Mouse (Mus musculus): ENCODE results near the gene Pde10a. TPM values are rescaled to one million over a fixed set of nuclear protein-coding genes. Genes with fewer than 3 reads are reported as not detected.

The Pde10a gene
- polyA plus RNA-seq, 1 experiment = 0.34 TPM

GRCm38 (mm10) chr17:8493461-8493860 lies 31.7 kb upstream of the Pde10a start:
- Histone ChIP-seq H3K27me3 (ENCODE audit: control insufficient read depth, insufficient read depth, insufficient read length) (no peaks in the 10 kb centered on the region), H3K4me3 (no peak overlapping the region), H3ac (ENCODE audit: control insufficient read depth, insufficient read length) (no peak overlapping the region), H3K79me2 (ENCODE audit: control insufficient read depth, insufficient read depth) (no peaks in the 10 kb centered on the region), H3K4me2 (ENCODE audit: low read depth) (no peak overlapping the region), H3K36me3 (ENCODE audit: control insufficient read depth, insufficient read depth) (no peaks in the 10 kb centered on the region)
- no peak for TF ChIP-seq MAX (IDR thresholded peaks at IDR 0.05; ENCODE audit: low read depth)
- TF ChIP-seq TCF12 (IDR thresholded peaks at IDR 0.05; ENCODE audit: insufficient read depth, poor library complexity, severe bottlenecking) = no peak
- no peak for TF ChIP-seq MYOG (IDR thresholded peaks at IDR 0.05; ENCODE audit: control insufficient read depth in 1 of 3, insufficient read depth in 1 of 3, insufficient read length in 2 of 3, low read depth in 2 of 3)
- no peak for TF ChIP-seq REST (IDR thresholded peaks at IDR 0.05; ENCODE audit: insufficient read depth, insufficient read length)
- TF ChIP-seq USF1 (IDR thresholded peaks at IDR 0.05; ENCODE audit: low read depth) = no peak
- no peak for TF ChIP-seq SRF (IDR thresholded peaks at IDR 0.05; ENCODE audit: control insufficient read depth, insufficient read length, low read depth)
- no peak for TF ChIP-seq POLR2AphosphoS2 (IDR thresholded peaks at IDR 0.05; ENCODE audit: insufficient read length, low read depth)
- no peak for TF ChIP-seq POLR2A (IDR thresholded peaks at IDR 0.05; ENCODE audit: insufficient read length, low read depth)
- no peak for TF ChIP-seq CEBPB (IDR thresholded peaks at IDR 0.05; ENCODE audit: insufficient read depth, poor library complexity, severe bottlenecking)
- no peak for TF ChIP-seq E2F4 (IDR thresholded peaks at IDR 0.05; ENCODE audit: insufficient read depth)
- TF ChIP-seq MYOD1 (IDR thresholded peaks at IDR 0.05; ENCODE audit: control insufficient read depth in 1 of 3, insufficient read length in 2 of 3, low read depth in 2 of 3) = no peak
- no peak for TF ChIP-seq TCF3 (IDR thresholded peaks at IDR 0.05; ENCODE audit: insufficient read length, low read depth)

- no peaks in the 10 kb centered on the region for H3K27me3 ChIP-seq (ENCODE audit: control insufficient read depth, insufficient read depth, insufficient read length)
- no peaks in the 10 kb centered on the region for H3K36me3 ChIP-seq (ENCODE audit: control insufficient read depth, insufficient read depth)
- H3K4me3 ChIP-seq = no peak overlapping the region
- no peak overlapping the region for H3K4me2 ChIP-seq (ENCODE audit: low read depth)
- H3ac ChIP-seq (ENCODE audit: control insufficient read depth, insufficient read length) = no peak overlapping the region
- no peaks in the 10 kb centered on the region for H3K79me2 ChIP-seq (ENCODE audit: control insufficient read depth, insufficient read depth)
- TF ChIP-seq MYOD1 (IDR thresholded peaks at IDR 0.05; ENCODE audit: control insufficient read depth in 1 of 3, insufficient read length in 2 of 3, low read depth in 2 of 3) (no peak), USF1 (IDR thresholded peaks at IDR 0.05; ENCODE audit: low read depth) (no peak), POLR2AphosphoS2 (IDR thresholded peaks at IDR 0.05; ENCODE audit: insufficient read length, low read depth) (no peak), E2F4 (IDR thresholded peaks at IDR 0.05; ENCODE audit: insufficient read depth) (no peak), MAX (IDR thresholded peaks at IDR 0.05; ENCODE audit: low read depth) (no peak), MYOG (IDR thresholded peaks at IDR 0.05; ENCODE audit: control insufficient read depth in 1 of 3, insufficient read depth in 1 of 3, insufficient read length in 2 of 3, low read depth in 2 of 3) (no peak), POLR2A (IDR thresholded peaks at IDR 0.05; ENCODE audit: insufficient read length, low read depth) (no peak)
These were observed 27.0 kb upstream of the Pde10a start for GRCm38 (mm10) chr17:8498151-8498550.

DNA sequence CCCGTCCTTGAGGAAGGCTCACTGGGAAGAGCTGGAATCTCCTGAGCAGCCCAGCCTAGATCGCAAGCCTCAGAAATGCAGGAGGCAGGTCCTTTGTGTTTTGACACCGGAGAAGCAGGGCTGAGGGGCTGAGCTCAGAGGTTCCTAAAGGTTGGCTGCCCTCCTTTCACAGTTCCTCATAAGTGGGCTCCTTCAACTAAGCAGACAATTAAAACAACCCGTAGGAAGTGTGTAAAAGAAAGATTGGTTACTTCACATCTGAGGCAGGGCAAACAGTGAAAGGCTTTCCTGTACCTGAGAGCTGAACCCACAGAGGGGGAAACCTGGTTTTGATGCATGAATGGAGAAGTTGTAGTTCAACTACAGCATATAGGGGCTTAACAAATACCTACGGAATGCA lies 26.5 kb upstream of the Pde10a start:
- no peaks in the 10 kb centered on the region for H3K36me3 ChIP-seq (ENCODE audit: control insufficient read depth, insufficient read depth)

GRCm38 (mm10) chr17:8499564-8500117 lies 25.5 kb upstream of the Pde10a start:
- H3K4me2 ChIP-seq (ENCODE audit: low read depth) = no peak overlapping the region
- H3ac ChIP-seq (ENCODE audit: control insufficient read depth, insufficient read length) = no peak overlapping the region
- TF ChIP-seq USF1 (IDR thresholded peaks at IDR 0.05; ENCODE audit: low read depth) = no peak
- no peak for TF ChIP-seq MYOG (IDR thresholded peaks at IDR 0.05; ENCODE audit: control insufficient read depth in 1 of 3, insufficient read depth in 1 of 3, insufficient read length in 2 of 3, low read depth in 2 of 3)
- TF ChIP-seq POLR2AphosphoS2 (IDR thresholded peaks at IDR 0.05; ENCODE audit: insufficient read length, low read depth) = no peak
- TF ChIP-seq TCF12 (IDR thresholded peaks at IDR 0.05; ENCODE audit: insufficient read depth, poor library complexity, severe bottlenecking) = no peak
- TF ChIP-seq REST (IDR thresholded peaks at IDR 0.05; ENCODE audit: insufficient read depth, insufficient read length) = no peak
- H3K36me3 ChIP-seq (ENCODE audit: control insufficient read depth, insufficient read depth) = no peaks in the 10 kb centered on the region
- no peaks in the 10 kb centered on the region for H3K27me3 ChIP-seq (ENCODE audit: control insufficient read depth, insufficient read depth, insufficient read length)
- no peak overlapping the region for H3K4me3 ChIP-seq
- no peaks in the 10 kb centered on the region for H3K79me2 ChIP-seq (ENCODE audit: control insufficient read depth, insufficient read depth)

More for the DNA sequence above, 26.5 kb upstream of the Pde10a start:
- no peak overlapping the region for H3ac ChIP-seq (ENCODE audit: control insufficient read depth, insufficient read length)
- no peak for TF ChIP-seq POLR2AphosphoS2 (IDR thresholded peaks at IDR 0.05; ENCODE audit: insufficient read length, low read depth)
- TF ChIP-seq USF1 (IDR thresholded peaks at IDR 0.05; ENCODE audit: low read depth) = no peak
- no peak for TF ChIP-seq MYOG (IDR thresholded peaks at IDR 0.05; ENCODE audit: control insufficient read depth in 1 of 3, insufficient read depth in 1 of 3, insufficient read length in 2 of 3, low read depth in 2 of 3)
- no peak for TF ChIP-seq TCF3 (IDR thresholded peaks at IDR 0.05; ENCODE audit: insufficient read length, low read depth)
- no peak for TF ChIP-seq MYOD1 (IDR thresholded peaks at IDR 0.05; ENCODE audit: control insufficient read depth in 1 of 3, insufficient read length in 2 of 3, low read depth in 2 of 3)
- TF ChIP-seq MAX (IDR thresholded peaks at IDR 0.05; ENCODE audit: low read depth) = no peak
- TF ChIP-seq E2F4 (IDR thresholded peaks at IDR 0.05; ENCODE audit: insufficient read depth) = no peak
- no peak for TF ChIP-seq TCF12 (IDR thresholded peaks at IDR 0.05; ENCODE audit: insufficient read depth, poor library complexity, severe bottlenecking)
- TF ChIP-seq REST (IDR thresholded peaks at IDR 0.05; ENCODE audit: insufficient read depth, insufficient read length) = no peak
- TF ChIP-seq POLR2A (IDR thresholded peaks at IDR 0.05; ENCODE audit: insufficient read length, low read depth) = no peak
- no peak for TF ChIP-seq CEBPB (IDR thresholded peaks at IDR 0.05; ENCODE audit: insufficient read depth, poor library complexity, severe bottlenecking)
- H3K4me3 ChIP-seq = no peak overlapping the region
- H3K4me2 ChIP-seq (ENCODE audit: low read depth) = no peak overlapping the region
- H3K27me3 ChIP-seq (ENCODE audit: control insufficient read depth, insufficient read depth, insufficient read length) = no peaks in the 10 kb centered on the region
- H3K79me2 ChIP-seq (ENCODE audit: control insufficient read depth, insufficient read depth) = no peaks in the 10 kb centered on the region

DNA sequence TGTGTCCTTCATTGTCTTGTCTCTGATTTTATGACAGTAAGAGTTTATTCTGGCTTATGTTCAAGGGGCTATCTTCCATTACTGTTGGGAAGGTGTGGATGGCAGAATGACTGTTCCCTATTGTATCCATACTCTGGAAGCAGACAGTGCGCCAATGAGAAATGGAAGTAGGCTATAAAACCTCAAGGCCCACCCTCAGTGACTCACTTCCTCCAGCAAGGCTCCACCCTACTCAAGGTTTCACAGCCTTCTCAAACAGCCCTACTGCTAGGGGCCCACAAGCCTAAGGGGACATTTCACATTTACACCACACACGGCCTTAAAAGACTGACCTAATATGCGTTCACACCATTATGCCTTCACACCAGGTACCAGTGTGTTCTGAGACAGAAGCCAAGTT lies 20.8 kb upstream of the Pde10a start:
- H3K79me2 ChIP-seq (ENCODE audit: control insufficient read depth, insufficient read depth) = no peaks in the 10 kb centered on the region
- H3K4me3 ChIP-seq = no peak overlapping the region
- H3K36me3 ChIP-seq (ENCODE audit: control insufficient read depth, insufficient read depth) = no peaks in the 10 kb centered on the region
- no peaks in the 10 kb centered on the region for H3K27me3 ChIP-seq (ENCODE audit: control insufficient read depth, insufficient read depth, insufficient read length)
- no peak overlapping the region for H3K4me2 ChIP-seq (ENCODE audit: low read depth)
- TF ChIP-seq TCF3 (IDR thresholded peaks at IDR 0.05; ENCODE audit: insufficient read length, low read depth) (no peak), POLR2AphosphoS2 (IDR thresholded peaks at IDR 0.05; ENCODE audit: insufficient read length, low read depth) (no peak), TCF12 (IDR thresholded peaks at IDR 0.05; ENCODE audit: insufficient read depth, poor library complexity, severe bottlenecking) (no peak), SRF (IDR thresholded peaks at IDR 0.05; ENCODE audit: control insufficient read depth, insufficient read length, low read depth) (no peak)
- no peak overlapping the region for H3ac ChIP-seq (ENCODE audit: control insufficient read depth, insufficient read length)

All from myocyte (in vitro differentiated cells).